Mouse (Mus musculus) midbrain, embryonic 15.5 days (tissue): ENCODE measurements at regions not wholly inside any gene's neighbourhood (a gene's known extent, or its start where the extent isn't known, plus 50 kb on each side); places are given as distances from the start of the nearest gene placed in this dataset.

ENCODE experiments used
- ATAC-seq: fragments of 200-750 bp; cut with Nextera tagmentation; replicated peaks from 2 replicates; pipeline ENCODE4 v1.8.0; 2017; ENCODE audit warnings: moderate TSS enrichment
- H3K27ac ChIP-seq: fragments of 300-500 bp; sonication (generic); 2 replicates; pipeline ENCODE4 v1.5.1; 2015; ENCODE audit warnings: mild to moderate bottlenecking, inconsistent platforms
- H3K27me3 ChIP-seq: fragments of 300-500 bp; sonication (generic); replicated peaks from 2 replicates; pipeline ENCODE4 v1.6.1; 2015; ENCODE audit warnings: inconsistent platforms
- H3K36me3 ChIP-seq: fragments of 300-500 bp; sonication (generic); replicated peaks from 2 replicates; pipeline ENCODE4 v1.6.1; 2015; ENCODE audit warnings: inconsistent platforms
- H3K4me1 ChIP-seq: fragments of 300-500 bp; sonication (generic); 2 replicates; pipeline ENCODE4 v1.6.1; 2015; ENCODE audit warnings: inconsistent platforms
- H3K4me2 ChIP-seq: fragments of 300-500 bp; sonication (generic); 2 replicates; pipeline ENCODE4 v1.6.1; 2015; ENCODE audit warnings: inconsistent platforms, mild to moderate bottlenecking, moderate library complexity
- H3K4me3 ChIP-seq: fragments of 300-500 bp; sonication (generic); 2 replicates; pipeline ENCODE4 v1.5.1; 2015; ENCODE audit warnings: mild to moderate bottlenecking, inconsistent platforms
- H3K9ac ChIP-seq: fragments of 300-500 bp; sonication (generic); 2 replicates; pipeline ENCODE4 v1.6.1; 2015; ENCODE audit warnings: mild to moderate bottlenecking, inconsistent platforms
- H3K9me3 ChIP-seq: fragments of 300-500 bp; sonication (generic); 2 replicates; pipeline ENCODE4 v1.6.1; 2016; ENCODE audit warnings: inconsistent platforms
- WGBS: fragments of 180-500 bp; shearing (Covaris S2); methylation state at CpG from one replicate; pipeline ENCODE4 v1.1.7; 2015; ENCODE audit warnings: mixed read lengths; 5-methylcytosine and 5-hydroxymethylcytosine counted together

- WGBS = 23% methylated on average over 16 of the region's 16 CpGs
Measured at GRCm38 (mm10) chr3:144318761-144319467, 113.9 kb upstream of the Lmo4 start.

GRCm38 (mm10) chr3:144310748-144311147, 105.7 kb upstream of the Lmo4 start:
- no peaks in the 10 kb centered on the region for H3K4me1 ChIP-seq
- no peaks in the 10 kb centered on the region for H3K27me3 ChIP-seq
- H3K4me2 ChIP-seq = no peak overlapping the region
- H3K27ac ChIP-seq = no peak overlapping the region
- no peaks in the 10 kb centered on the region for H3K36me3 ChIP-seq
- 89% methylated on average over 5 of the region's 5 CpGs for WGBS
- ATAC-seq = no peak
- H3K4me3 ChIP-seq = no peak overlapping the region
- no peaks in the 10 kb centered on the region for H3K9me3 ChIP-seq
- H3K9ac ChIP-seq = no peak overlapping the region

More at GRCm38 (mm10) chr3:144318761-144319467, 113.9 kb upstream of the Lmo4 start:
- ATAC-seq = peak; percentile 87
- H3K9ac ChIP-seq = no peak overlapping the region
- H3K4me1 ChIP-seq = peaks cover 19% of the 10 kb centered on the region
- no peaks in the 10 kb centered on the region for H3K9me3 ChIP-seq
- H3K4me3 ChIP-seq = no peak overlapping the region
- H3K27me3 ChIP-seq = no peaks in the 10 kb centered on the region
- peak overlapping the region; percentile 82 for H3K27ac ChIP-seq
- H3K4me2 ChIP-seq = peak overlapping the region; percentile 38
- H3K36me3 ChIP-seq = no peaks in the 10 kb centered on the region

GRCm38 (mm10) chr3:144308616-144309015, 103.6 kb upstream of the Lmo4 start:
- ATAC-seq = no peak
- Histone ChIP-seq H3K4me1 (no peaks in the 10 kb centered on the region), H3K9me3 (no peaks in the 10 kb centered on the region), H3K36me3 (no peaks in the 10 kb centered on the region), H3K9ac (no peak overlapping the region), H3K27ac (no peak overlapping the region), H3K4me3 (no peak overlapping the region), H3K27me3 (no peaks in the 10 kb centered on the region), H3K4me2 (no peak overlapping the region)
- WGBS = 73% methylated on average over 4 of the region's 4 CpGs

- Histone ChIP-seq H3K9ac (no peak overlapping the region), H3K4me3 (no peak overlapping the region), H3K9me3 (no peaks in the 10 kb centered on the region), H3K36me3 (no peaks in the 10 kb centered on the region), H3K27me3 (no peaks in the 10 kb centered on the region), H3K4me2 (no peak overlapping the region), H3K27ac (no peak overlapping the region), H3K4me1 (no peaks in the 10 kb centered on the region)
- ATAC-seq = no peak
- 67% methylated on average over 3 of the region's 3 CpGs for WGBS
Measured at GRCm38 (mm10) chr3:144307557-144307956, 102.5 kb upstream of the Lmo4 start.

GRCm38 (mm10) chr3:144305456-144305855, 100.4 kb upstream of the Lmo4 start:
- no peak overlapping the region for H3K9ac ChIP-seq
- H3K27ac ChIP-seq = no peak overlapping the region
- no peak overlapping the region for H3K4me2 ChIP-seq
- no peaks in the 10 kb centered on the region for H3K4me1 ChIP-seq
- H3K4me3 ChIP-seq = no peak overlapping the region
- WGBS = 53% methylated on average over 4 of the region's 4 CpGs
- H3K36me3 ChIP-seq = no peaks in the 10 kb centered on the region
- no peak for ATAC-seq
- H3K9me3 ChIP-seq = no peaks in the 10 kb centered on the region
- no peaks in the 10 kb centered on the region for H3K27me3 ChIP-seq

GRCm38 (mm10) chr3:144304924-144305323, 99.9 kb upstream of the Lmo4 start:
- Histone ChIP-seq H3K36me3 (no peaks in the 10 kb centered on the region), H3K27ac (no peak overlapping the region), H3K9ac (no peak overlapping the region), H3K4me1 (no peaks in the 10 kb centered on the region), H3K4me3 (no peak overlapping the region), H3K27me3 (no peaks in the 10 kb centered on the region), H3K4me2 (no peak overlapping the region), H3K9me3 (no peaks in the 10 kb centered on the region)
- ATAC-seq = no peak
- 31% methylated on average over 4 of the region's 4 CpGs for WGBS

GRCm38 (mm10) chr3:144302626-144303025, 97.6 kb upstream of the Lmo4 start:
- Histone ChIP-seq H3K9me3 (no peaks in the 10 kb centered on the region), H3K4me1 (no peaks in the 10 kb centered on the region), H3K9ac (no peak overlapping the region), H3K36me3 (no peaks in the 10 kb centered on the region), H3K27me3 (no peaks in the 10 kb centered on the region), H3K27ac (no peak overlapping the region), H3K4me3 (no peak overlapping the region), H3K4me2 (no peak overlapping the region)
- WGBS = 91% methylated on average over 3 of the region's 3 CpGs
- ATAC-seq = no peak

GRCm38 (mm10) chr3:144301068-144301467, 96.0 kb upstream of the Lmo4 start:
- Histone ChIP-seq H3K9ac (no peak overlapping the region), H3K4me1 (no peaks in the 10 kb centered on the region), H3K36me3 (no peaks in the 10 kb centered on the region), H3K27ac (no peak overlapping the region), H3K27me3 (no peaks in the 10 kb centered on the region), H3K4me2 (no peak overlapping the region), H3K9me3 (no peaks in the 10 kb centered on the region), H3K4me3 (no peak overlapping the region)
- no peak for ATAC-seq
- 92% methylated on average over 3 of the region's 3 CpGs for WGBS

- H3K4me1 ChIP-seq = no peaks in the 10 kb centered on the region
- no peak for ATAC-seq
- no peak overlapping the region for H3K4me3 ChIP-seq
- no peaks in the 10 kb centered on the region for H3K36me3 ChIP-seq
- H3K4me2 ChIP-seq = no peak overlapping the region
- no peaks in the 10 kb centered on the region for H3K27me3 ChIP-seq
- no peak overlapping the region for H3K27ac ChIP-seq
- H3K9me3 ChIP-seq = no peaks in the 10 kb centered on the region
- H3K9ac ChIP-seq = no peak overlapping the region
- WGBS = 94% methylated on average over 5 of the region's 5 CpGs
Measured at GRCm38 (mm10) chr3:144299239-144299638, 94.2 kb upstream of the Lmo4 start.

GRCm38 (mm10) chr3:144289489-144289888, 84.5 kb upstream of the Lmo4 start:
- H3K4me1 ChIP-seq = no peaks in the 10 kb centered on the region
- no peak overlapping the region for H3K27ac ChIP-seq
- H3K9ac ChIP-seq = no peak overlapping the region
- no peak overlapping the region for H3K4me3 ChIP-seq
- no peaks in the 10 kb centered on the region for H3K27me3 ChIP-seq
- H3K9me3 ChIP-seq = no peaks in the 10 kb centered on the region
- no peaks in the 10 kb centered on the region for H3K36me3 ChIP-seq
- ATAC-seq = no peak
- H3K4me2 ChIP-seq = no peak overlapping the region
- whole genome bisulfite sequencing = 80% methylated on average over 3 of the region's 3 CpGs

- Histone ChIP-seq H3K9me3 (no peaks in the 10 kb centered on the region), H3K27me3 (no peaks in the 10 kb centered on the region), H3K4me2 (no peak overlapping the region), H3K4me3 (no peak overlapping the region), H3K36me3 (no peaks in the 10 kb centered on the region), H3K9ac (no peak overlapping the region), H3K4me1 (no peaks in the 10 kb centered on the region), H3K27ac (no peak overlapping the region)
- 88% methylated on average over 8 of the region's 8 CpGs for WGBS
- no peak for ATAC-seq
Measured at GRCm38 (mm10) chr3:144286100-144286499, 81.1 kb upstream of the Lmo4 start.

- no peak overlapping the region for H3K27ac ChIP-seq
- no peak overlapping the region for H3K9ac ChIP-seq
- no peaks in the 10 kb centered on the region for H3K4me1 ChIP-seq
- H3K4me3 ChIP-seq = no peak overlapping the region
- no peaks in the 10 kb centered on the region for H3K36me3 ChIP-seq
- no peak overlapping the region for H3K4me2 ChIP-seq
- H3K27me3 ChIP-seq = no peaks in the 10 kb centered on the region
- no peak for ATAC-seq
- H3K9me3 ChIP-seq = no peaks in the 10 kb centered on the region
- WGBS = 91% methylated on average over 3 of the region's 3 CpGs
Measured at GRCm38 (mm10) chr3:144284326-144284725, 79.3 kb upstream of the Lmo4 start.

GRCm38 (mm10) chr3:144273115-144273514, 68.1 kb upstream of the Lmo4 start:
- no peaks in the 10 kb centered on the region for H3K36me3 ChIP-seq
- H3K9ac ChIP-seq = no peak overlapping the region
- H3K27me3 ChIP-seq = no peaks in the 10 kb centered on the region
- 77% methylated on average over 5 of the region's 5 CpGs for WGBS
- H3K4me3 ChIP-seq = no peak overlapping the region
- H3K27ac ChIP-seq = no peak overlapping the region
- no peaks in the 10 kb centered on the region for H3K9me3 ChIP-seq
- no peak for ATAC-seq
- no peak overlapping the region for H3K4me2 ChIP-seq
- H3K4me1 ChIP-seq = no peaks in the 10 kb centered on the region
